Mouse (Mus musculus) adrenal gland, postnatal 36 days (tissue): ENCODE results near the gene Schip1. TPM values are rescaled to one million over a fixed set of nuclear protein-coding genes. Genes with fewer than 3 reads are reported as not detected.
A peak's percentile ranks its signal among the peaks of the same experiment; 100 is the strongest.

Experiments used
- DNase-seq, 2 experiments: peaks; one replicate each; pipeline ENCODE4 v3.0.0; 2021; ENCODE audit warnings: mixed read lengths in 1 of 2
- total RNA-seq, 2 experiments: library from RNA; stranded (reverse); gene quantifications; 2 replicates each; pipeline ENCODE4 v1.2.3; 2021

The Schip1 gene
- total RNA-seq, 2 experiments from 2014 or later: 11.4 to 18.3 TPM

DNA sequence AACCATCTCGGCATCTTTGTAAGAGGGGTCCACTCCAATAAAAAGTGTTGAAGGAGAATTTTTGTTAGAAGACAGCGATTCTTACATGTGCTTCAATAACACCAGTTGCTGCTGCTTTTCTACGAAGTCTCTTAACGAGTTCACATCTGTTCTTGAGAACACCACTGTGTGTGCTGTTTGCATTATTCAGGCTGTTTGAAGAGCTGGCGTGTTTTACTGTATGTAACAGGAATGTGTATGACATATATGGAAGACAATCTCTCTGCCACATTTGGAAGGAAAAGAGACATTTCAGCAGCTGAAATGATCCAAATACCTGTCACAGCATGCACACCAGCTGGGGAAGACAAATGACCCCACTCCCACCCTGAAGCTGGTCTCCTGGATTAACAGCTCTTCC is 406.0 kb downstream of the Schip1 start:
- no peak for DNase-seq

DNA sequence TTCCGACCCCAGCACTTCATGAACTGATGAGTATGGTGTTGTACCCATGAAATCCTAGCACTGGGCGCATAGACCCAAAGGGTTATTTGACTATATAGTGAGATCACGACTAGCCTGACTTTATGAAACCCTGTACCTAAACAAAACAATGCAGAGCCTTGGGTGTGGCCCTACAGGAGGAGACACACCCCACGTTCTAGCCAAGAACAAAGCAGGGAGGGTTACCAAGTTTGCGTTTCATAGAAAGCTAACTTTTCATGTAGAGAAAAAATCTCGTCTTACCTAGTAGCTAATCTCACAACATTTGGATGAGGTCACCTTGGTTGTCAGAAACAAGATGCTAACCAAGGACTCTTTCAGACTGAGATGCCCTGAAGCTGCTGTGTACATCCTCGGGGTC is 411.7 kb downstream of the Schip1 start:
- no peak for DNase-seq

DNA sequence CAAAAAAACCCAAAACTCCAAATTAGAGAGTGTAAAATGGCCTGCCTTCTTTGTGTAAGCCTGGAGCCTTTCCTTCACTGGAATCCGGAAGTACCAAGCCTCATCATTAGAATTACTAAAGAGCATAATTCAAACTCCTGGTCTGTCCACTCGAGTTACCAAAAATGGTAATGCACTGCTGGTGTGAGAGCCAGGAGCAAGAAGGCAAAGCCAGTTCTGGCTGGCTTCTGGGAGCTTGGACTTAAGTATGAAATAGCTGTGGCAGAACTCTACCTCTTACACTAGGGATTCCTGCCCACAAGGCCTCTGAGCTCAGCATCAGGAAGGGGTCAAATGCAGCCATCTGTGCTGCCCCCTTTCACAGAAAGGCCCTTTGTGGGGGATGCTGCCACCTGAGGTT is 412.9 kb downstream of the Schip1 start:
- DNase-seq: no peak

DNA sequence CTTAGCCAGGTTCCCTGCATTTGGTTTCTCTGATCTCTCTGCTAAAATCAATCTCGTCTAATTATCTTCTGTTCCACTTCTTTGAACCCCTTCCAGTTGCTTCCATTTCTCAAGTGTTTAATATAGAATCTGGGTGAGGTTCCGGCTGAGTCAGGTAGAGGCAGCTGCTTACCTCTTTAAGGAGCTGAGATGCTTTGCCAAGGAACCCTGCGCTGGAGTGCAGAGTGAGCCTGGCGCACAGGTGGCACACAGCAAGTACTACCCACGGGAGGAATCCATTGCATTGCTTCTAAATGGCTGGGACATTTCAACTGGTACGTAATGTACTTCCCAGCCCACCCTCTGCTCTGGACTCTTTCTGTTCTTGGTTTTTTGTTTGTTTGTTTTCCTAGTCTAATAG is 414.7 kb downstream of the Schip1 start:
- DNase-seq: no peak

DNA sequence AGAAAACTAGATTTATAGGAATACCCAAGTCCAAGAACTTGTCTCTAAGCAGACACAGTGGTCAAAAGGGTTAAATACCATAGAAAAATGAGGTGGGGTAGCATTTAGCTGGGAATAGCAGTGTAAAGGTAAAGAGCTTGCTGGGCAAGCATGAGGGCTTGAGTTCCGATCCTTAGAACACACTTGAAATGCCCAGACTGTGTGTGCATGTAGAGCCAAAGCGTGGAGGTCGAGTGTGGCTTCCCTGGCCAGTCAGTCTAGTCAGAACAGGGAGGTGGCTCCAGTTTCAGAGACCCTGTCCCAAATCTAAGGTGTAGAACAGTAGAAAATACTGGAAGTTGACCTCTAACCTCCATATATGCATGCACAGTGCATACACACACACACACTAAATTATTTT is 418.9 kb downstream of the Schip1 start:
- no peak for DNase-seq

DNA sequence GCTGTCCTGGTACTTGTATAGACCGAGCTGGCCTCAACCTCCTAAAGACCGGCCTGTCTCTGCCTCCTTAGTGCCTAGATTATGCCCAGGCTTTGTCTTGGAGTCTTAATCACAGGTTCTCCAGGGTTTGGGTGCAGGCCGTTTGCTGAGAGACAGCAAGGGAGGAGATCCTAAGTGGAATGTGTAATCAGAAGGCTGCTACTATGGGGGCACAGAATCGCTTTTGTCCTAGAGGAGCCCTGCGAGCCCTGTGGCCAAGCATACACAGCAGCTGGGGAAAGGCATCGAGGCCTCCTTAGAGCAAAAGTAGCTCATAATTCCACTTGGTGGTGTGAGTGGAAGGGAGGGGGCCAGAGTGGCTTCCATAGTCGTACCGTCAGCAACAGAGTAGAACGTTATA is 419.4 kb downstream of the Schip1 start:
- DNase-seq: no peak

DNA sequence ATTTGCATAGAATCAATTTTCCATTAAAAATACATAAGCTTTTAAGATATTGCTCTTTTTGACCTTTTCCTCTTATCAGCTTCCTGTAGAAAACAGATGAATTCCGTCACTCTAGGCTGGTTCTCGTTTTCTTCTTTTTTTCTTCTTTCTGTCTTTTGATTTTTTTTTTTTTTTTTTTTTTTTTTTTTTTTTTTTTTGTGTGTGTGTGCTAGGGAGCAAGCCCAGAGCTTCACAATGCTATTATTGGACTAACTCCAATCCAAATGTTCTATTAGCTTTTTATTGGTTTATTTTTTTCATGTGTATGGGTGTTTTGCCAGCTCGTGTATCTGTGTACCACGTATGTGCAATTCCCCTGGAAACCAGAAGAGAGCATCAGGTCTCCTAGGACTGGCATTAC is 420.0 kb downstream of the Schip1 start:
- no peak for DNase-seq

DNA sequence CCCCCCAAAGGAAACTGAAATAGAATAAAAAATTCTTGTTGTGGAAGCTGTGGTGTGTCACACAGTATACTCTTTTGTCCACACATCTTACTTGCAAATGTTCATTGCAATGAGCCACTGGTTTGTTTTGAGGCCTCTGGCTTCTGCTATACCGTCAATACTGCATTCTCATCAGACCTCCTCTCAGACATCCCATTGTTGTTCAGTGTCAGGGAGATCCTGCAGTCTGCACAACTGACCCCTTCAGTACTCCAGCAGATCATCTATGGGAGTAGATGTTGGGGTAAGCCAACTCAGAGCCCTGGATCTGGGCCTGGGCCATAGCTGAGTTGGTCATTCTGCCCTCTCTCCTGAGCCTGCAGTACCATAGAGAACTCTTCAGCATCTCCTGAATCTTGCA is 423.0 kb downstream of the Schip1 start:
- DNase-seq: no peak

DNA sequence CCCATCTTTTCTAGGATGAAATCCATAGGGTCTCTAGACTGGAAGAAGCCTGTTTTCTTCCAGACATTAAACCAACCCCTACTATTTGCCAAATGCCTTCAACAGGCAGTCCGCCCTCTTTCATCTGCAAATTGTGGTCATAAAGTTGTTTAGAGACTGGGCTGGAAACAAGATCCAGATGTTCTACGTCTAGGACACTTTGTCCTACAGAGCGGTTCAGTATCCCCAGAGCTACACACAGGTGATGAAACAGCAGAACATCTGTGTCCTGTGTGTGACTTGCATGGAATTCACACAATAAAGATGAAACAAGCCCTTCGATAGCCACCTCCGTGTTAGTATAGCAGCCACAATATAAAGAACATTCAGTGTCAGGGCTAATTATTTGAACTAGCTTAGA is 423.7 kb downstream of the Schip1 start:
- DNase-seq: no peak

DNA sequence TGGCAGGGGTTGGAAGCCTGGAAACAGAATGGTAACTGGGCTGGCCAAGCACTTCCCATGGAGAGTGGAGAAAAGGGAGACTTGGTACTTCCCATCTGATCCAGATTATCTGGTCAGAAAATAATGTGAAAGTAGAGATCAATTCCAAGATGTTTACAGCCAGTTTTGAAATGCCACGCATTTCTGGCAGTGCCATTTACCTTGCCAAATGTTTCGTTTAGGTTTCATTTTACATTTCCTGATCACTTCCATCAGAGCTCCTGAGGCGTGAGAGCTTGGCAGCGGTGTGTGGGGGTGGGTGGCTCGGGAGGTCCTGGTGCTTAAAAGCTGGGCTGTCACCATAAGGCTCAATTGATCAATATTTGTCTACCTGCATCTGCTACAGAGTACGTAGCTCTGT is 426.9 kb downstream of the Schip1 start:
- DNase-seq: no peak

DNA sequence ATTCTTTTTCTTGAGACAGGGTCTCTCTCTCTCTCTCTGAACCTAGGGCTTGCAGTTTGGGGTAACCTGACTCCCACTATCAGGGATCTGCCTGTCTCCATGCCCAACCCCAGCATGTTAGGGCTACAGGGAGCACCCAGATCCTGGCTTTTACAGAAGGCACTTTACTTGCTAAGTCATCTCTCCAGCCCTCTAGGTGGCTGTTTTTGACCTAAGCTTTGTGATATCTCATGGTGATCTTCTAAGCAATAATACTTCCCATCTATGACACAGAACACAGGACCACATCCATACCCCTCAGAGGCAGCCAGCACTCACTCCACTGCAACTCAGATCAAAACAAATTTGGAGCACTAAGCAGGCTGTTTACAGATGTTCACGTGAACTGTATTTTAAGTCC is 427.5 kb downstream of the Schip1 start:
- no peak for DNase-seq

DNA sequence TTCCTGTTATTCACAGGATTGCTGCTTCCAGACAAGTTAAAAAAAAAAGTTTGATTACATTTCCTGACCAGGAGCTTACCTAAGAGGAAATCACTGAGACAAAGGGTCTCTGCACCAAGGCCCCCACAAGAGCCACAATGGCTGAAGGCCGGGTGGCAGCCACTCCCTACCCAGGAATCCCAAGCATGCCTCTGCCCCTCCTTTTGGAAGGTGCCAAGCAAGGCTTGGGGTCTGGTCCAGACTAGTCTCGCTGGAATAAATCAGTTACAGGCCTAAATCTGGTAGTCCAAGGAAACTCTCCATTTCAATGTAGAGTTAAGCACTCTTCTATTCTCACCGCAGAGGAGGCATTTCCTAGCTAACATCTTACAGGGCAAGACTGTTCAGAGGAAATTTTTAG is 427.9 kb downstream of the Schip1 start:
- DNase-seq: peak; percentile 14 to 37

DNA sequence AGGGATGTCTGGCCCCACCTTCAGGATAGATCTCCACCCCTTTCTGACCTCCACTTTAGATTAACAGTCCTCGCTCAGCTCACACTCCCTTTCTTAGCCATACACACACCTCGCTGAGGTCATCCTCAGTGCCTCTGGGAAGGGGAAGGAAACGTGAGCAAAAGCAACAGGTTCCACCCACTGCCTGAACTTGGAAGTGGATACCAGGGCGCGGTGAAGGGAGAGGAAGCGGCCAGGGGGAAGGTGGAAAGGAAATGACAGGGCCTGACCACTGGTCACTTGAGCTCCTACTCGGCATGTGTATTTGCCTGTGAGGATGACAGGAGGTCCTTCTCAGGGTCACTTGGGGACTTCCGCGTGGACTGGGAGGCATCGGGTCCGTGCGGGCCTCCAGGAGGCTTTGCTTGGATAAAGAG is 428.6 kb downstream of the Schip1 start:
- peak; percentile 46 to 51 for DNase-seq

DNA sequence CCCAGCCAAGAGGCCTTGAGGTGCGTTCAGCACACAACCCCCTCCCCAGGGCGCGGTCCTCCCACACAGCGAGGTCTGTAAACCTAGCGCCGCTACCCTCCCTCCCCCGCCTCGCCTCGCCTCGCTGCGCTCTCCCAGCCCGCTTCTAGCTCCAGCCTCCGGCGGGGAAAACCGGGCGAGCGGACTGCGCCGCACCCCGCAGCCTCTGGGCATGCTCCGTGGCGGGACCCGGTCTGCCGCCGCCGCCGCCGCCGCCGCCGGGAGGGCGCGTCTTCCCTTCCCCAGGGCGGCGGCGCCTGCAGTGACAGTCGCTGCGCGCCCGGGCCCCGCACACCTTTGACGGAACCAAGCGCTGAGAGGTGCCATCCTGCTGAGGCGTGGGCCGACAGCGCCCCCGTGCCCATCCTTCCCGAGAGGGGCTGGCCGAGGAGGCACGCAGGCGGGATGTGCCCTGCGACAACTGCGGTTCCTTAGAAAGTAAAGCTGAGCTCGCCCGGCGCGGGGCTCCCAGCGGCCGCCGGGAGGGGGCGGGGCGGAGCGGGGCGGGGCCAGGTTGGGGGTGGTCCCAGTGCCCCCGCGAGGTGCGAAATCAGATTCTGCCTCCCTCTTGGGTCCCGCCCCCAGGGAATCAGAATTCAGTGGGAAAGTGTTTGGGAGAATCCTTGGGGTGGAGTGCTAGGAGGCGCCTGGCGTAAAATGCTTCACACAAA is 429.1 kb downstream of the Schip1 start:
- peak; percentile 80 to 87 for DNase-seq

DNA sequence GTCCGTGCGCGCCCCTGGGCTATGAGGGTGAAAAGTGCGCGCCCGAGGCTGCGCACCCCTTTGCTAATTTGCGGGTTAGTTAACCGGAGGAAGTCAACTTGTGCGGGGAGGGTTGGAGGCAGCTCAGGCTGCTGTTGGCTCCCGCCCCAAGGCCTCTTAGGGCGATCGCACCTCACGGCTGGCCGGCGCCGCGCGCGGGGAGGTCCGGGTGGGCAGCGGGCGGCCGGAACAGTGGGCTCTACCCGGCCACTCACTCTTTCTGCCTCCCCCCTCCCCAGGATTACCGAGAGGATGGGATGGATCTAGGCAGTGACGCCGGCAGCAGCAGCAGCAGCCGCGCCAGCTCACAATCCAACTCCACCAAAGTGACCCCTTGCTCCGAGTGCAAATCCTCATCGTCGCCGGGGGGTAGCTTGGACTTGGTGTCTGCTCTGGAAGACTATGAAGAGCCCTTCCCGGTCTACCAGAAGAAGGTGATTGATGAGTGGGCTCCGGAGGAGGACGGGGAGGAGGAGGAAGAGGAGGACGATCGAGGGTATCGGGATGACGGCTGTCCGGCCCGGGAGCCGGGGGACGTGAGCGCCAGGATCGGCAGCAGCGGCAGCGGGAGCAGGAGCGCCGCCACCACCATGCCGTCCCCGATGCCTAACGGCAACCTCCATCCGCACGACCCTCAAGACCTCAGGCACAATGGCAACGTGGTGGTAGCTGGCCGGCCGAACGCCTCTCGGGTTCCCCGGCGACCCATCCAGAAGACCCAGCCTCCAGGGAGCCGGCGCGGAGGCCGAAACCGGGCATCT is 429.9 kb downstream of the Schip1 start:
- peak; percentile 38 to 62 for DNase-seq

DNA sequence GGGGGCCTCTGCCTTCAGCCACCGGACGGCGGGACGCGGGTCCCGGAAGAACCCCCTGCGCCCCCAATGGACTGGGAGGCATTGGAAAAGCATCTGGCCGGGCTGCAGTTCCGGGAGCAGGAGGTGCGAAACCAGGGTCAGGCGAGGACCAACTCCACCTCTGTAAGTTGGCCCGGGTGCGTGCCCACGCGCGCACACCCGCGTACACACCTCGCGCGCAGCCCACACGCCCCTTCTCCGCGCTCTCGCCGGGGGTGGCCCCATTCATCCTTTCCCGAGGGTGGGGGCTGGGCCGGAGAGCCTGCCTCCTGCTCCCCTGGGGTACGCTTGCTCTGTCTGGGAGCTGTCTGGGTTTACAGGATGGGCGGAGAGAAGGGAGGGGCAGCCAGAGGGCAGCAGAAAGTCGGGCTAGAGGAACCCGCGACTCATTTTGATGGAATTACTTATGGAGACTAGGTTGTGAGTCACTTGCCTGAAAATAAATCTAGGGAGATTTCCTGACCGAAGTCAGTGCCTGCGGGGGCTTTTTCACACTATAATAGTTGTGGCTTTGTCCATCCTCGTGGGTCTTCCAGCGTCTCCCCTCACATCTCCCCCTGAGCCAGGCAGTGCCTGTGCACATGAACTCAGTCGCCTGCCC is 430.6 kb downstream of the Schip1 start:
- peak; percentile 62 to 72 for DNase-seq

DNA sequence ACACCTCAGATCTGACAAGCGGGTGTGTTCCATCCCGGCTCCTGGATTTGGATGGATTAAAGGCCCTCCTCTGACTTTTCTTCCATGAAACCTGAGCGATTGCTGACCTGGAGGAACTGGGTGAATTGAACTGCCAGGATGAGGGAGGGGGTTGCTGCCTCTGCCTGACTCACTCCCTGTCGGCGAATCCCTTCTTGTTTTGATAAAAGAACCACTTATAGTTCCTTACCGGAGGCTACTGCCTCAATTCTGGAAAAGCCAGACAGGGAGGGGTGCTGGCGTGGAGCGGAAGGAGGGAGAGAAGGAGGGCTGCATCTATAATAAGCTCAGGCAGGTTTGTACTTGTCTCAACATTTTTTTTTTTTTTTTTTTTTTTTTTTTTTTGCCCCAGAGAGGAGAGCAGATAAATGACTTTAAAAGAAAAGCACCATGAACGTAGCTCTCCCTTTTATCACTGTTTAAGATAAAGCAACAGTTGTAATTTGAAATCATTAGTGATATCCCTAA is 431.2 kb downstream of the Schip1 start:
- DNase-seq: peak in 1 of 2 experiments; percentile 16

DNA sequence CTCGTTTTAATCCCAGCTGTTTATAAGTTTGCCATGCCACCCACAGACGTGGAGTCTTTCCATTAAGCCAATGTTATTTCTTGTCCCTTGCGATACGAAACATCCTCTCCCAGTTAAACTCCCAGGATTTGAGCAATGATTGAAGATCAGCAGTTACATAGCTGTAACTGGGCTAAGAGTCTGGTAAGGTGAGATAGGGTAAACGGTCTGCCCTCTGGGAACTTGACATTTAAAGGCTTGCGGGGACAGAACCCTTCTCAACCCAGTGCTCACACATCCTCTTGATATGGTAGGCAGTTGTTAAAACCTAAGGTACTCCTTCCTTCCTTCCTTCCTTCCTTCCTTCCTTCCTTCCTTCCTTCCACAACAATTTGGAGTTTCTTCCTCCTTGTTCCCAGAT is 431.9 kb downstream of the Schip1 start:
- no peak for DNase-seq

DNA sequence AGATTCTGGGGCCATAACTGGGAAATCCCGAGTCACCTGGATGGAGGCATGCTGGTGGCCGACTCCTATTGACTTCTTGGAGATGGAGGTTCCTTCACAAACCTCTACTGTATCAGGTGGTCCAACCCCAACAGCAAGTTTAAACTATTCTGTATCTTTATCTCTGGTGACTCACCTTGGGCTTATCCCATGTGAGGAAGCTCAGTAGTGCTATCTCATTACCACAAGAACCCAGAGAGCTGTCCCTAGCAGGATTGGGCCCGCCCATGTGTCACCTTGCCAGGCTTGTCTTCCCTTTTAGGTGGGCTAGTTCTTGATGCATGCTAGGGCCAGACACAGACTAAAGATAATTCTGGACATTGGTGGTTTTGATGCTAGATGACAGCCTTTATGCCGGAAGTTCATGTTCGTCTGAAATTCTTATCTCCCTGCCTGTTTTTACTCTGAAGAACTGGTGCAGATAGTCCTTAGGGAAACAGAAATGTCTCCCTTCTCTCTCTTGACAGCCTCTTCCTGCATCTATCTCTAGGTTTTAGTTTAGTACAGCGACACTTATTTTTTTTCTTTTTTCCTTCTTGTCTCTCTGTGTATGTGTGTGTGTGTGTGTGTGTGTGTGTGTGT is 435.0 kb downstream of the Schip1 start:
- DNase-seq: no peak

DNA sequence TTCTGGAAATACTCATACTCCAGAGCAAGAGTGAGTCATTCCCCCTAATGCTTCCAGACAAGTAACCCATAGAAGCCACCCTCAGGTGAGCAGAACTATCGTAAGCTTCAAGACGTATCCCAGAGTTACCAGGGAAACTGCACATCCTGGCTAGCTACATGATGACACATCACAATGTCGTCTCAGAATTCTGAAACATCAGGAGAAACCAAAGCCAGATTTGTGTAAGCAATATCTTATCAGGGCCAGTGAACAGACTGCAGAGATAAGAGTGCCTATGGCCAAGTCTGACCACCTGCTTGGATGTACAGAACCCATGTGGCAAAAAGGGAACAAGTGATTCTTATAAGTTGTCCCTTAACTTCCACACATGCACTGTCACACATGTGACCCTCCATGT is 440.2 kb downstream of the Schip1 start:
- no peak for DNase-seq

DNA sequence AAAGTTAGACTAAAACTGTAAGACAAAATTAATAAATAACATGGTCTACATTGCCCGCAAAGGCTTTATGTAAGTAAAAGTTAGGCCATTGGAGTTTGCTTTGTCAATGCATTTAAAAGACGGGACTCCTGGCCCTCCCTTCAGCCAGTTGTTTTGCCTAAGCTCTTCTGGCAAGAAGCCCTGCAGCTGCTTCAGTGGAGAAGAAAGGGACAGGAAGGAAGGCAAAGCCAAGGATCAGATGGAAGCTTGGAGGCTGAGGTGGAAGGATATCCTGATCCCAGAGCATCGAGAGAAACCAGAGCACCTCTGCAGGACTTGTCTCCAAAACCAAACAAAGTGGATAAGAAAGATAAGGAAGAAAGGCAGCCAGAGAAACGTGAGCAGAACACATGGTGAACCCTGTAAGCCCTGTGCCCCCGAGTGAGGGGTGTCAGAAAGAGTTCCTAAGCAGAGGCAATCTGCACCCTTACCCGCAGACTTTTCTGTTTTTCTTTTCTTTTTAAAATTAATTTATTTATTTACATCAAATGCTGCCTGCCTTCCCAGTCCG is 442.2 kb downstream of the Schip1 start:
- DNase-seq: peak in 1 of 2 experiments; percentile 13

DNA sequence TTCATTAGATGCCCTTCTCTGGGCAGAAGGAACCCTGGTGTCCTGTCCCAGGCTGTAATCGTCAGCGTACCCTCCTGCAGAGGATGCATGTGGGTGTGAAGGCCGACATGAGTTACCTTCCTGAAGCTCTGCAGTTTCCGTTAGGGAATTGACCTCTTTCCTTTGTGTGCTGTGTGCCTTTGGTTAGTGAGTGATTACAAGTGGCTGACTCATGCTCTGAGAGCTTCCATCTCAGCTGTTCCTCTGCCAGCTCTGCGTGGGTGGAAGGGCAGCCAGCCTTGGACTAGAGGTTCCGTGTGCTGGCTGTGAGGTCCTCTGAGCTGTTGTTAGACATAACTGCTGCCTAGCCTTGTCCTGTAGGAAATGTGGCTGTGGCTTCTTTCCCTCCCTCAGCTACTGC is 444.0 kb downstream of the Schip1 start:
- DNase-seq: peak; percentile 84 to 86
